Mouse (Mus musculus) brain, embryonic 14.5 days (tissue): ENCODE measurements around the gene Xlr4b. TPM values are rescaled to one million over a fixed set of nuclear protein-coding genes. Genes with fewer than 3 reads are reported as not detected.
"Not testable (repeated sequence)": the region's sequence is repeated elsewhere in the genome, so short reads cannot be mapped to it uniquely, and the experiment has no call there.

Experiments used
- DNase-seq: peaks from one replicate; pipeline ENCODE4 v3.0.0-alpha.2; 2011; ENCODE audit warnings: low read depth
- CTCF ChIP-seq: fragments of 200-500 bp; IDR thresholded peaks from 2 replicates; pipeline ENCODE4 v1.5.1; 2012; ENCODE audit warnings: inconsistent platforms, mild to moderate bottlenecking, moderate library complexity, borderline replicate concordance; ENCODE audit not compliant: insufficient read depth, insufficient read length; ENCODE audit errors: extremely low read depth
- POLR2A ChIP-seq: fragments of 200-500 bp; IDR thresholded peaks from 2 replicates; pipeline ENCODE4 v1.6.1; 2012; ENCODE audit warnings: mild to moderate bottlenecking, inconsistent platforms, borderline replicate concordance; ENCODE audit not compliant: poor library complexity, insufficient read depth, insufficient read length, severe bottlenecking; ENCODE audit errors: extremely low read depth
- polyA plus RNA-seq: library from polyadenylated mRNA; depleted of rRNA; stranded (reverse); fragments of >200 nt; gene quantifications from 2 replicates; pipeline ENCODE4 v1.2.3, GENCODE M21; 2012; rRNA removed

Gene Xlr4b
- polyA plus RNA-seq, result 0.25 and 0.97 TPM in 2 replicates

- DNase-seq, result not testable (repeated sequence)
Measured at GRCm38 (mm10) chrX:73213819-73214564, at the start of gene Xlr4b. Xlr4b (plus strand) TSS chrX:73214333.

- not testable (repeated sequence) for DNase-seq
Measured at GRCm38 (mm10) chrX:73176889-73177288, 37.2 kb upstream of the Xlr4b start, which contains the start of gene Spin2d. Spin2d (minus strand) TSS chrX:73176989.

GRCm38 (mm10) chrX:73191934-73192333 lies 22.2 kb upstream of the Xlr4b start, which contains the start of gene Xlr3b:
Xlr3b (plus strand) TSS chrX:73192207.
- peak; percentile 51 for DNase-seq

- TF ChIP-seq CTCF (no peak), POLR2A (no peak)
- no peak for DNase-seq
Measured at GRCm38 (mm10) chrX:73225365-73225764, 11.2 kb downstream of the Xlr4b start.

- TF ChIP-seq POLR2A (peak; percentile 52; the same call in 1 of the 2 replicates), CTCF (no peak)
- DNase-seq, result peak; percentile 94
Measured at GRCm38 (mm10) chrX:73227914-73228605, 13.9 kb downstream of the Xlr4b start, which contains the start of gene F8a. F8a (plus strand) TSS chrX:73228291.

GRCm38 (mm10) chrX:73228606-73229214 lies 14.6 kb downstream of the Xlr4b start:
- TF ChIP-seq CTCF (no peak), POLR2A (no peak)
- DNase-seq, result peak; percentile 74

GRCm38 (mm10) chrX:73229288-73229687 lies 15.2 kb downstream of the Xlr4b start:
- DNase-seq, result no peak
- TF ChIP-seq POLR2A, result no peak
- no peak for TF ChIP-seq CTCF

GRCm38 (mm10) chrX:73242821-73243325 lies 28.7 kb downstream of the Xlr4b start, which contains the start of gene Xlr4c:
Xlr4c (minus strand) TSS chrX:73243130.
- DNase-seq, result not testable (repeated sequence)

- not testable (repeated sequence) for DNase-seq
Measured at GRCm38 (mm10) chrX:73262428-73262827, 48.3 kb downstream of the Xlr4b start.

GRCm38 (mm10) chrX:73265270-73265669 lies 51.1 kb downstream of the Xlr4b start, which contains the start of gene Xlr3c:
Xlr3c (minus strand) TSS chrX:73265390.
- DNase-seq, result not testable (repeated sequence)

Other genes with a start within 250 kb of the Xlr4b start
- gene Zfp185, start 227.0 kb upstream of the Xlr4b start, polyA plus RNA-seq, result 1.2 and 1.5 TPM in 2 replicates
- gene Pnma5, start 177.2 kb upstream of the Xlr4b start, polyA plus RNA-seq, result 0.07 and 0.11 TPM in 2 replicates
- 14.5 and 15.1 TPM in 2 replicates for gene Pnma3, start 149.5 kb upstream of the Xlr4b start, polyA plus RNA-seq
- gene Xlr4a, start 131.9 kb upstream of the Xlr4b start, polyA plus RNA-seq, result 0.93 TPM in 1 of 2 replicates, not detected in the other
- 1.7 and 4.0 TPM in 2 replicates for gene Xlr3a, start 117.2 kb upstream of the Xlr4b start, polyA plus RNA-seq
- gene Gm14685, start 97.3 kb upstream of the Xlr4b start, polyA plus RNA-seq, result 0.94 and 1.1 TPM in 2 replicates
- not detected in 2 replicates for gene Xlr5b, start 65.5 kb upstream of the Xlr4b start, polyA plus RNA-seq
- 0.26 and 0.71 TPM in 2 replicates for gene DXBay18, start 64.9 kb upstream of the Xlr4b start, polyA plus RNA-seq
- gene Spin2d, start 37.3 kb upstream of the Xlr4b start, polyA plus RNA-seq, result not detected in 2 replicates
- gene Xlr3b, start 22.1 kb upstream of the Xlr4b start, polyA plus RNA-seq, result 3.7 and 13.7 TPM in 2 replicates
- 19.7 and 22.1 TPM in 2 replicates for gene F8a, start 14.0 kb downstream of the Xlr4b start, polyA plus RNA-seq
- 0.25 TPM in 1 of 2 replicates, not detected in the other for gene Xlr4c, start 28.8 kb downstream of the Xlr4b start, polyA plus RNA-seq
- 0.13 TPM in 1 of 2 replicates, not detected in the other for gene Xlr3c, start 51.1 kb downstream of the Xlr4b start, polyA plus RNA-seq
- gene Xlr5a, start 78.6 kb downstream of the Xlr4b start, polyA plus RNA-seq, result not detected in 2 replicates
- gene Xlr5c, start 78.6 kb downstream of the Xlr4b start, polyA plus RNA-seq, result not detected in 2 replicates
- gene Gm45015, start 122.5 kb downstream of the Xlr4b start, polyA plus RNA-seq, result not detected in 2 replicates
- gene Zfp275, start 128.3 kb downstream of the Xlr4b start, polyA plus RNA-seq, result 25.9 and 26.6 TPM in 2 replicates
- 0.13 and 0.27 TPM in 2 replicates for gene Gm18336, start 184.4 kb downstream of the Xlr4b start, polyA plus RNA-seq
- 1.2 and 1.3 TPM in 2 replicates for gene Zfp92, start 196.8 kb downstream of the Xlr4b start, polyA plus RNA-seq
- gene Trex2, start 221.0 kb downstream of the Xlr4b start, polyA plus RNA-seq, result 0.11 and 0.18 TPM in 2 replicates
- 45.6 and 50.0 TPM in 2 replicates for gene Haus7, start 244.7 kb downstream of the Xlr4b start, polyA plus RNA-seq